ENCODE assay signal across 8 mouse cellular contexts in genomic region chr17:65886571-65886970, GRCm38 (mm10). TPM values are rescaled to one million over a fixed set of nuclear protein-coding genes. Genes with fewer than 3 reads are reported as not detected.
DNase-seq lines count a peak whose midpoint lies in the region; ATAC-seq lines count a peak whose summit lies in the region.

No protein-coding gene starts in this region.

- H3K4me3 ChIP-seq in kidney, embryonic 15.5 days (replicated peaks): peak overlapping the region; percentile 89
- H3K4me3 ChIP-seq in embryonic facial prominence, embryonic 10.5 days: peak overlapping the region; percentile 99
- H3K4me3 ChIP-seq in hindbrain, embryonic 13.5 days: peak overlapping the region; percentile 95; the same call in 1 of the 2 replicates
- peak overlapping the region; percentile 98 for H3K4me3 ChIP-seq in midbrain, embryonic 13.5 days (replicated peaks)

- no peak for DNase-seq in kidney, postnatal 25 days
- DNase-seq in embryonic facial prominence, embryonic 10.5 days (ENCODE audit: low spot score): no peak
- DNase-seq in thymus, postnatal 10 days (ENCODE audit: low spot score in 2 of 2): no peak
- no peak for DNase-seq in ovary, postnatal 36 days (ENCODE audit: low spot score)
- DNase-seq in urinary bladder, adult 2 months (ENCODE audit: low spot score): no peak

- H3K9me3 ChIP-seq in kidney, embryonic 15.5 days (replicated peaks): no peaks in the 10 kb centered on the region
- H3K9me3 ChIP-seq in embryonic facial prominence, embryonic 10.5 days: no peaks in the 10 kb centered on the region
- H3K9me3 ChIP-seq in hindbrain, embryonic 13.5 days: no peaks in the 10 kb centered on the region
- no peaks in the 10 kb centered on the region for H3K9me3 ChIP-seq in midbrain, embryonic 13.5 days

- no peaks in the 10 kb centered on the region for H3K27me3 ChIP-seq in kidney, embryonic 15.5 days
- H3K27me3 ChIP-seq in embryonic facial prominence, embryonic 10.5 days (replicated peaks; ENCODE audit: low read depth, poor library complexity, severe bottlenecking): no peaks in the 10 kb centered on the region
- H3K27me3 ChIP-seq in hindbrain, embryonic 13.5 days: no peaks in the 10 kb centered on the region
- no peaks in the 10 kb centered on the region for H3K27me3 ChIP-seq in midbrain, embryonic 13.5 days

- H3K36me3 ChIP-seq in kidney, embryonic 15.5 days: no peaks in the 10 kb centered on the region
- no peaks in the 10 kb centered on the region for H3K36me3 ChIP-seq in embryonic facial prominence, embryonic 10.5 days (replicated peaks)
- H3K36me3 ChIP-seq in hindbrain, embryonic 13.5 days: no peaks in the 10 kb centered on the region
- H3K36me3 ChIP-seq in midbrain, embryonic 13.5 days: no peaks in the 10 kb centered on the region

- H3K4me2 ChIP-seq in kidney, embryonic 15.5 days: peak overlapping the region; percentile 95
- peak overlapping the region; percentile 71 for H3K4me2 ChIP-seq in hindbrain, embryonic 13.5 days
- H3K4me2 ChIP-seq in midbrain, embryonic 13.5 days (replicated peaks): peak overlapping the region; percentile 96

- H3K9ac ChIP-seq in kidney, embryonic 15.5 days: no peak overlapping the region
- peak overlapping the region; percentile 82 for H3K9ac ChIP-seq in hindbrain, embryonic 13.5 days
- H3K9ac ChIP-seq in midbrain, embryonic 13.5 days (replicated peaks): peak overlapping the region; percentile 76

- ATAC-seq in kidney, embryonic 15.5 days (replicated peaks; ENCODE audit: low FRiP score): no peak
- no peak for ATAC-seq in hindbrain, embryonic 13.5 days (ENCODE audit: low FRiP score)
- ATAC-seq in midbrain, embryonic 13.5 days: no peak

- peak overlapping the region; percentile 100 for H3K27ac ChIP-seq in kidney, embryonic 15.5 days
- peak overlapping the region; percentile 90; the same call in 1 of the 2 replicates for H3K27ac ChIP-seq in embryonic facial prominence, embryonic 10.5 days (replicated peaks)
- peak overlapping the region; percentile 97; the same call in 1 of the 2 replicates for H3K27ac ChIP-seq in hindbrain, embryonic 13.5 days
- peak overlapping the region; percentile 92 for H3K27ac ChIP-seq in midbrain, embryonic 13.5 days

- 55% methylated on average over 9 of the region's 9 CpGs for WGBS in kidney, embryonic 15.5 days
- 82% methylated on average over 9 of the region's 9 CpGs for WGBS in embryonic facial prominence, embryonic 10.5 days
- 81% methylated on average over 9 of the region's 9 CpGs for WGBS in hindbrain, embryonic 13.5 days
- WGBS in midbrain, embryonic 13.5 days: 83% methylated on average over 9 of the region's 9 CpGs

- peaks cover 34% of the 10 kb centered on the region for H3K4me1 ChIP-seq in kidney, embryonic 15.5 days
- H3K4me1 ChIP-seq in embryonic facial prominence, embryonic 10.5 days: peaks cover 26% of the 10 kb centered on the region
- peaks cover 35% of the 10 kb centered on the region for H3K4me1 ChIP-seq in hindbrain, embryonic 13.5 days (replicated peaks)
- peaks cover 36% of the 10 kb centered on the region for H3K4me1 ChIP-seq in midbrain, embryonic 13.5 days (replicated peaks)

RNA-seq across cellular contexts. Expression of gene Ralbp1, which starts 1.0 kb away (rescaled TPM):
- 66.0 and 70.2 TPM in 2 replicates for polyA plus RNA-seq in kidney, embryonic 15.5 days (2015; fragmentation: Nextera tagmentation; extraction: Ambion mirVana)
- 58.5 and 61.3 TPM in 2 replicates for polyA plus RNA-seq in embryonic facial prominence, embryonic 10.5 days (2016; fragmentation: Nextera tagmentation; extraction: Ambion mirVana)
- 56.1 and 58.3 TPM in 2 replicates for polyA plus RNA-seq in hindbrain, embryonic 13.5 days (2015; fragmentation: Nextera tagmentation; extraction: Ambion mirVana)
- polyA plus RNA-seq in midbrain, embryonic 13.5 days (2015; fragmentation: Nextera tagmentation; extraction: Ambion mirVana): 49.8 TPM in 2 replicates
- polyA plus RNA-seq in urinary bladder, adult 2 months (2012; rRNA removed): 59.0 and 64.8 TPM in 2 replicates
